Mouse (Mus musculus) MEL (cell line): ENCODE data around the gene Smim15.

ENCODE experiments used
- CTCF ChIP-seq, 3 experiments: IDR thresholded peaks in 2 of 3; conservative IDR thresholded peaks in 1 of 3; 2 replicates each; pipeline ENCODE4 v1.5.1; 2011 to 2012; ENCODE audit warnings: low read length in 3 of 3, low read depth in 2 of 3, mild to moderate bottlenecking in 2 of 3, improper control_type of control experiment in 1 of 3, inconsistent platforms in 1 of 3, mixed read lengths in 1 of 3, moderate library complexity in 1 of 3; ENCODE audit not compliant: control insufficient read depth in 1 of 3, insufficient read depth in 1 of 3, poor library complexity in 1 of 3, severe bottlenecking in 1 of 3
- EP300 ChIP-seq, 2 experiments: IDR thresholded peaks; 2 replicates each; pipeline ENCODE4 v1.6.1; 2011; ENCODE audit warnings: improper control_type of control experiment in 2 of 2, low read length in 2 of 2, low read depth in 1 of 2, mild to moderate bottlenecking in 1 of 2
- ETS1 ChIP-seq: IDR thresholded peaks from 2 replicates; pipeline ENCODE4 v1.6.1; 2012; ENCODE audit warnings: low read depth, mild to moderate bottlenecking, inconsistent platforms, low read length, improper control_type of control experiment, moderate library complexity
- GATA1 ChIP-seq: IDR thresholded peaks from 2 replicates; pipeline ENCODE4 v1.6.1; 2011; ENCODE audit warnings: low read depth, low read length, improper control_type of control experiment
- MAX ChIP-seq: IDR thresholded peaks from 2 replicates; pipeline ENCODE4 v1.6.1; 2011; ENCODE audit warnings: low read length, improper control_type of control experiment
- NELFE ChIP-seq: IDR thresholded peaks from 2 replicates; pipeline ENCODE4 v1.6.1; 2011; ENCODE audit warnings: low read depth, low read length, improper control_type of control experiment
- POLR2A ChIP-seq, 2 experiments: IDR thresholded peaks; 2 replicates each; pipeline ENCODE4 v1.6.1; 2011 to 2012; ENCODE audit warnings: low read length in 2 of 2, mild to moderate bottlenecking in 2 of 2, control low read depth in 1 of 2, improper control_type of control experiment in 1 of 2, low read depth in 1 of 2, moderate library complexity in 1 of 2; ENCODE audit not compliant: control insufficient read depth in 1 of 2, insufficient read depth in 1 of 2, poor library complexity in 1 of 2
- RCOR1 ChIP-seq: IDR thresholded peaks from 2 replicates; pipeline ENCODE4 v1.6.1; 2012; ENCODE audit warnings: low read depth, mild to moderate bottlenecking, inconsistent platforms, low read length, improper control_type of control experiment
- SMC3 ChIP-seq: IDR thresholded peaks from 2 replicates; pipeline ENCODE4 v1.6.1; 2011; ENCODE audit warnings: low read depth, low read length, improper control_type of control experiment
- TAL1 ChIP-seq: IDR thresholded peaks from 2 replicates; pipeline ENCODE4 v1.6.1; 2012; ENCODE audit warnings: mild to moderate bottlenecking, inconsistent platforms, low read length, moderate library complexity, mixed read lengths
- TCF12 ChIP-seq: IDR thresholded peaks from 2 replicates; pipeline ENCODE4 v1.6.1; 2014; ENCODE audit warnings: low read depth, mild to moderate bottlenecking, inconsistent platforms, low read length, improper control_type of control experiment, moderate library complexity
- UBTF ChIP-seq: IDR thresholded peaks from 2 replicates; pipeline ENCODE4 v1.6.1; 2012; ENCODE audit warnings: low read depth, mild to moderate bottlenecking, inconsistent platforms, low read length, improper control_type of control experiment, moderate library complexity, borderline replicate concordance; ENCODE audit not compliant: insufficient read depth
- ZC3H11A ChIP-seq: IDR thresholded peaks from 2 replicates; pipeline ENCODE4 v1.6.1; 2012; ENCODE audit warnings: low read depth, mild to moderate bottlenecking, inconsistent platforms, low read length, improper control_type of control experiment
- ZKSCAN1 ChIP-seq: IDR thresholded peaks from 2 replicates; pipeline ENCODE4 v1.6.1; 2012; ENCODE audit warnings: low read depth, mild to moderate bottlenecking, inconsistent platforms, low read length, improper control_type of control experiment, moderate library complexity

- TF ChIP-seq ZKSCAN1, result no peak
- no peak for TF ChIP-seq ETS1
- TF ChIP-seq POLR2A (IDR thresholded peaks at IDR 0.05; ENCODE audit: control insufficient read depth in 1 of 2, insufficient read depth in 1 of 2, low read depth in 1 of 2, low read length in 2 of 2, poor library complexity in 1 of 2), result no peak
- TF ChIP-seq SMC3, result no peak
- TF ChIP-seq UBTF, result no peak
- no peak for TF ChIP-seq TAL1
- TF ChIP-seq EP300 (IDR thresholded peaks at IDR 0.05; ENCODE audit: low read depth in 1 of 2, low read length in 2 of 2), result no peak
- TF ChIP-seq RCOR1, result no peak
- no peak for TF ChIP-seq ZC3H11A
- TF ChIP-seq CTCF (IDR thresholded peaks at IDR 0.05 in 2 of 3, conservative IDR thresholded peaks at IDR 0.05 in 1 of 3; ENCODE audit: control insufficient read depth in 1 of 3, insufficient read depth in 1 of 3, low read depth in 2 of 3, low read length in 3 of 3, poor library complexity in 1 of 3, severe bottlenecking in 1 of 3), result no peak
- no peak for TF ChIP-seq MAX
- TF ChIP-seq GATA1, result no peak
- TF ChIP-seq TCF12, result no peak
- no peak for TF ChIP-seq NELFE
Observed at GRCm38 (mm10) chr13:108077901-108078300, 33.7 kb downstream of the Smim15 start.
